Mouse (Mus musculus) myocyte (in vitro differentiated cells): ENCODE measurements around the gene Tspan11.

Experiments
- CEBPB ChIP-seq: IDR thresholded peaks from 2 replicates; pipeline ENCODE4 v1.6.1; 2011; ENCODE audit warnings: mild to moderate bottlenecking, moderate library complexity; ENCODE audit not compliant: poor library complexity, insufficient read depth, severe bottlenecking
- MAX ChIP-seq: IDR thresholded peaks from one replicate; pipeline ENCODE4 v1.6.1; 2011; ENCODE audit warnings: low read depth, mild to moderate bottlenecking, control low read depth
- MYOD1 ChIP-seq, 3 experiments: IDR thresholded peaks; one replicate each; pipeline ENCODE4 v1.6.1; 2011; ENCODE audit warnings: control low read depth in 2 of 3, low read depth in 2 of 3, mild to moderate bottlenecking in 2 of 3, moderate library complexity in 1 of 3; ENCODE audit not compliant: insufficient read length in 2 of 3, control insufficient read depth in 1 of 3
- POLR2A ChIP-seq: IDR thresholded peaks from one replicate; pipeline ENCODE4 v1.6.1; 2011; ENCODE audit warnings: low read depth, mild to moderate bottlenecking, control low read depth, moderate library complexity; ENCODE audit not compliant: insufficient read length
- POLR2AphosphoS2 ChIP-seq: IDR thresholded peaks from one replicate; pipeline ENCODE4 v1.6.1; 2011; ENCODE audit warnings: low read depth, control low read depth; ENCODE audit not compliant: insufficient read length
- REST ChIP-seq: IDR thresholded peaks from one replicate; pipeline ENCODE4 v1.6.1; 2011; ENCODE audit warnings: mild to moderate bottlenecking, control low read depth, moderate library complexity; ENCODE audit not compliant: insufficient read depth, insufficient read length
- TCF3 ChIP-seq: IDR thresholded peaks from one replicate; pipeline ENCODE4 v1.6.1; 2011; ENCODE audit warnings: low read depth, control low read depth; ENCODE audit not compliant: insufficient read length
- USF1 ChIP-seq: IDR thresholded peaks from one replicate; pipeline ENCODE4 v1.6.1; 2011; ENCODE audit warnings: low read depth, mild to moderate bottlenecking, control low read depth, moderate library complexity

DNA sequence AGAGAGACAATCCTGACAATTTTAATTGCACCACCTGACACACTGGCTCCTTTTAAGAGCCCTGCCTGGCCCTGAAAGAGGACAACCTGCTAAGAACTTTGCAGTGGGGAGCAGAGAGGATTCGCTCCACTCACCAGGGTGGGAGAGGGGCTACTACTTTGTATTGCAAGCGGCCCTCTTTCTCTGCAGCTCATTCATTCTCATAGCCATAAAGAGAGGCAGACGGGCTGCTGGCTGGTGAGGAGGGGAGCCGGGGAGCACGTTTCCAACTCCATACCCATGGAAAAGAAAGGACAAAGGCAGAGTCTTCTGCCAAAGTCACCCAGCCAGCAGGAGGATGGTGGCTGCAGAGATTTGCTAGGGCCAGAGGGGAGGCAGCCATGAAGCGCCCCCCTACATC lies 86.2 kb downstream of the Tspan11 start:
- no peak for TF ChIP-seq POLR2A
- no peak for TF ChIP-seq POLR2AphosphoS2
- TF ChIP-seq USF1 = no peak
- no peak for TF ChIP-seq TCF3
- no peak for TF ChIP-seq MYOD1 (IDR thresholded peaks at IDR 0.05; ENCODE audit: control insufficient read depth in 1 of 3, insufficient read length in 2 of 3, low read depth in 2 of 3)
- no peak for TF ChIP-seq CEBPB
- no peak for TF ChIP-seq MAX
- TF ChIP-seq REST = no peak
